Mouse (Mus musculus): ENCODE measurements around the gene Macrod2.

DNA sequence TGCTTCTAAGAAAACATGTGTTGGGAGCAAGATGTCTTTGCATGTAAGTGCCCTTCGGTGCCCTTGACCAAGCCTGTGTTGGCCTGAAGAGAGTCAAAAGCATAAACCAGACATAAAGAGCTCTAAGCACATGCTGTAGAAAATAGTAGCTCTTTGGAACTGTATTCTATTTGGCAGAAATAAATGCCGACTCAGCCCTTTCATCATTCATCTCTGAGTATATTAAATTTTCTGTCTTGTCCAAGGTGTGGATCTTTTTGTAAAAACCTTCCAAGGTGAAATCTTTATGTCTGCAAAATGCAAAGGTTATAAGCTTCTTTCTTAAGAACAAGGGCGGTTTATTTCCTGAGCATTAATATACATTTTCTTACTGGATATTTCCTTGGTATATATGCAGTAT, 920.2 kb downstream of the Macrod2 start:
- TF ChIP-seq CTCF (IDR thresholded peaks at IDR 0.05): no peak
- TF ChIP-seq EP300 (IDR thresholded peaks at IDR 0.05): no peak

All from lung, postnatal 0 days (tissue).